Mouse (Mus musculus) CD4-positive, CD25-positive, alpha-beta regulatory T cell, adult 2 months (primary cell): ENCODE results near the gene Tox3.

Experiments used
- DNase-seq: peaks from one replicate; pipeline ENCODE4 v3.0.0-alpha.2; 2012; ENCODE audit warnings: low read depth, low spot score

Tox3 gene

GRCm38 (mm10) chr8:90330377-90331285 lies 17.5 kb downstream of the Tox3 start:
- DNase-seq, result no peak

- no peak for DNase-seq
Measured at GRCm38 (mm10) chr8:90323824-90324223, 24.3 kb downstream of the Tox3 start.

GRCm38 (mm10) chr8:90322701-90323439 lies 25.3 kb downstream of the Tox3 start:
- DNase-seq, result no peak

- DNase-seq, result no peak
Measured at GRCm38 (mm10) chr8:90321255-90321654, 26.9 kb downstream of the Tox3 start.

GRCm38 (mm10) chr8:90314312-90314711 lies 33.8 kb downstream of the Tox3 start:
- DNase-seq, result no peak

- DNase-seq, result no peak
Measured at GRCm38 (mm10) chr8:90302951-90303350, 45.2 kb downstream of the Tox3 start.

- DNase-seq, result no peak
Measured at GRCm38 (mm10) chr8:90302252-90302651, 45.9 kb downstream of the Tox3 start.

- no peak for DNase-seq
Measured at GRCm38 (mm10) chr8:90301543-90301942, 46.6 kb downstream of the Tox3 start.

GRCm38 (mm10) chr8:90300973-90301372 lies 47.2 kb downstream of the Tox3 start:
- DNase-seq, result no peak

- no peak for DNase-seq
Measured at GRCm38 (mm10) chr8:90294061-90294460, 54.1 kb downstream of the Tox3 start.

- DNase-seq, result no peak
Measured at GRCm38 (mm10) chr8:90290811-90291210, 57.3 kb downstream of the Tox3 start.

GRCm38 (mm10) chr8:90276722-90277121 lies 71.4 kb downstream of the Tox3 start:
- no peak for DNase-seq

- no peak for DNase-seq
Measured at GRCm38 (mm10) chr8:90273182-90273581, 75.0 kb downstream of the Tox3 start.

- no peak for DNase-seq
Measured at GRCm38 (mm10) chr8:90271920-90272319, 76.2 kb downstream of the Tox3 start.

- DNase-seq, result no peak
Measured at GRCm38 (mm10) chr8:90267698-90268256, 80.4 kb downstream of the Tox3 start.

- no peak for DNase-seq
Measured at GRCm38 (mm10) chr8:90266986-90267385, 81.2 kb downstream of the Tox3 start.

GRCm38 (mm10) chr8:90266239-90266638 lies 81.9 kb downstream of the Tox3 start:
- DNase-seq, result no peak

GRCm38 (mm10) chr8:90254158-90254867 lies 93.8 kb downstream of the Tox3 start:
- no peak for DNase-seq

- no peak for DNase-seq
Measured at GRCm38 (mm10) chr8:90246357-90246756, 101.8 kb downstream of the Tox3 start.

GRCm38 (mm10) chr8:90245828-90246227 lies 102.3 kb downstream of the Tox3 start:
- DNase-seq, result no peak

GRCm38 (mm10) chr8:90245187-90245586 lies 103.0 kb downstream of the Tox3 start:
- no peak for DNase-seq
